Mouse (Mus musculus) lung, postnatal 0 days (tissue): ENCODE data around the gene Cox7a1.

Experiments
- CTCF ChIP-seq: IDR thresholded peaks from 2 replicates; pipeline ENCODE4 v1.5.1; 2016; ENCODE audit warnings: antibody characterized with exemption, mild to moderate bottlenecking
- EP300 ChIP-seq: IDR thresholded peaks from 2 replicates; pipeline ENCODE4 v1.6.1; 2016; ENCODE audit warnings: antibody characterized with exemption, mild to moderate bottlenecking, control low read depth

- TF ChIP-seq CTCF (peak; percentile 94), EP300 (no peak)
Observed at GRCm38 (mm10) chr7:30181308-30181707, 2.6 kb upstream of the Cox7a1 start.
